Comparison of ENCODE assay signal across 14 mouse cellular contexts in the genomic region with DNA sequence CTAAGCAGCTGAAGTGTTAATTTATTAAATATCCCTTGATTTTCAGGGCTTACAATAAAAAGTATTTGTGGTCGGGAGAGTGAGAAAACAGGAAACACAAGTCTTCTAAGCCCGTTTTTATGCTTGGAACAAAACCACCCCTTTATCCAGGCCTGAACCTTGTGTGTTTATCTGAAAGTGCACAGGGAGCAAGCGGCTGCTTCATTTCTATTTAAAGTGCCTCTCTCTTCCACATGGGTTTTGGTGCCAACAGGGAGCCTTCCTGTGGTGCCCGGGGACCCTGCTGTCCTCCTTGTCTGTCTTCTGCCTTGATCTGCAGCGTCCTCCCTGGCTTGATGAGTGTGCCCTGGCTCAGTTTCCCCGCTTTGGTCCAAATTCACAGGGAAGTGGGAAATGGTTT. TPM values are rescaled to one million over a fixed set of nuclear protein-coding genes. Genes with fewer than 3 reads are reported as not detected.
DNase-seq lines count a peak whose midpoint lies in the region; ATAC-seq lines count a peak whose summit lies in the region.
"Had no signal": no experiment of that assay in that cellular context is flagged by ENCODE, and none has a peak within 500 bp of the region (broad histone marks: within the 10 kb centered on the region; RNA-seq: fewer than 3 reads in every experiment).

No protein-coding gene starts in this region.

- DNase-seq in kidney, adult 11 months, result no peak
- peak; percentile 1 for DNase-seq in heart, adult 8-10 months (ENCODE audit: low spot score)
- DNase-seq in left cerebral cortex, adult 9 months (ENCODE audit: low spot score in 2 of 2), result no peak
- DNase-seq in embryo, embryonic 11 days, result no peak
- no peak for DNase-seq in right cerebral cortex, adult 18-20 months
- DNase-seq: cerebellum, adult 9-10 months; gastrocnemius, postnatal 25 days; thymus, postnatal 25 days had no signal

- H3K9me3 ChIP-seq in kidney, embryonic 15.5 days (replicated peaks), result no peaks in the 10 kb centered on the region
- H3K9me3 ChIP-seq in embryonic facial prominence, embryonic 12.5 days, result no peaks in the 10 kb centered on the region
- no peaks in the 10 kb centered on the region for H3K9me3 ChIP-seq in intestine, embryonic 16.5 days (ENCODE audit: control insufficient read depth, low read length)
- H3K9me3 ChIP-seq: forebrain, embryonic 12.5 days; midbrain, embryonic 10.5 days had no signal

- H3K27ac ChIP-seq in kidney, embryonic 15.5 days, result peak overlapping the region; percentile 84
- H3K27ac ChIP-seq in embryonic facial prominence, embryonic 12.5 days, result peak overlapping the region; percentile 46; the same call in 1 of the 2 replicates
- peak overlapping the region; percentile 61 for H3K27ac ChIP-seq in intestine, embryonic 16.5 days (ENCODE audit: low read length)
- H3K27ac ChIP-seq: forebrain, embryonic 12.5 days; midbrain, embryonic 10.5 days had no signal

- H3K4me3 ChIP-seq in kidney, embryonic 15.5 days (replicated peaks), result no peak overlapping the region
- H3K4me3 ChIP-seq in embryonic facial prominence, embryonic 12.5 days, result no peak overlapping the region
- no peak overlapping the region for H3K4me3 ChIP-seq in intestine, embryonic 16.5 days (ENCODE audit: low read length)
- H3K4me3 ChIP-seq: forebrain, embryonic 12.5 days; midbrain, embryonic 10.5 days had no signal

- H3K4me1 ChIP-seq in kidney, embryonic 15.5 days, result peaks cover 19% of the 10 kb centered on the region
- H3K4me1 ChIP-seq in embryonic facial prominence, embryonic 12.5 days, result peaks cover 26% of the 10 kb centered on the region
- H3K4me1 ChIP-seq in intestine, embryonic 16.5 days (ENCODE audit: control insufficient read depth, insufficient read depth, low read length), result peaks cover 11% of the 10 kb centered on the region
- H3K4me1 ChIP-seq: forebrain, embryonic 12.5 days; midbrain, embryonic 10.5 days had no signal

- no peak for ATAC-seq in kidney, embryonic 15.5 days (replicated peaks; ENCODE audit: low FRiP score)
- no peak for ATAC-seq in embryonic facial prominence, embryonic 12.5 days (ENCODE audit: insufficient number of reproducible peaks, insufficient read depth, low FRiP score, low TSS enrichment)
- ATAC-seq in intestine, embryonic 16.5 days, result no peak

- H3K36me3 ChIP-seq in kidney, embryonic 15.5 days, result no peaks in the 10 kb centered on the region
- H3K36me3 ChIP-seq in embryonic facial prominence, embryonic 12.5 days, result no peaks in the 10 kb centered on the region
- H3K36me3 ChIP-seq in intestine, embryonic 16.5 days (ENCODE audit: control insufficient read depth, insufficient read depth, low read length), result no peaks in the 10 kb centered on the region
- H3K36me3 ChIP-seq: forebrain, embryonic 12.5 days; midbrain, embryonic 10.5 days had no signal

- H3K4me2 ChIP-seq in kidney, embryonic 15.5 days, result no peak overlapping the region
- no peak overlapping the region for H3K4me2 ChIP-seq in embryonic facial prominence, embryonic 12.5 days (replicated peaks)
- no peak overlapping the region for H3K4me2 ChIP-seq in intestine, embryonic 16.5 days (ENCODE audit: low read depth, low read length)
- H3K4me2 ChIP-seq: forebrain, embryonic 12.5 days had no signal

- no peaks in the 10 kb centered on the region for H3K27me3 ChIP-seq in kidney, embryonic 15.5 days
- no peaks in the 10 kb centered on the region for H3K27me3 ChIP-seq in embryonic facial prominence, embryonic 12.5 days
- no peaks in the 10 kb centered on the region for H3K27me3 ChIP-seq in intestine, embryonic 16.5 days (replicated peaks; ENCODE audit: control insufficient read depth, insufficient read depth, low read length)
- H3K27me3 ChIP-seq: CH12.LX; forebrain, embryonic 12.5 days had no signal

- no peak overlapping the region for H3K9ac ChIP-seq in kidney, embryonic 15.5 days
- H3K9ac ChIP-seq in embryonic facial prominence, embryonic 12.5 days, result no peak overlapping the region
- peak overlapping the region; percentile 31; the same call in 1 of the 2 replicates for H3K9ac ChIP-seq in intestine, embryonic 16.5 days (ENCODE audit: low read depth, low read length)
- H3K9ac ChIP-seq: forebrain, embryonic 12.5 days had no signal

- WGBS in kidney, embryonic 15.5 days, result 45% methylated on average over 6 of the region's 6 CpGs
- WGBS in embryonic facial prominence, embryonic 12.5 days, result 54% methylated on average over 6 of the region's 6 CpGs
- 52% methylated on average over 6 of the region's 6 CpGs for WGBS in intestine, embryonic 16.5 days

RNA-seq across cellular contexts. Expression of a gene that starts 40.9 kb away (rescaled TPM):
- 35.8 and 38.6 TPM in 2 replicates for polyA plus RNA-seq in kidney, embryonic 15.5 days (2015; fragmentation: Nextera tagmentation; extraction: Ambion mirVana)
- polyA plus RNA-seq in embryonic facial prominence, embryonic 12.5 days (2016; fragmentation: Nextera tagmentation; extraction: Ambion mirVana), result 47.6 and 50.9 TPM in 2 replicates
- 10 to 100 TPM; 17.7 to 25.4 (median 18.5) TPM for total RNA-seq in heart, adult 8-10 months (2022)
- 22.6 and 27.0 TPM in 2 replicates for polyA plus RNA-seq in intestine, embryonic 16.5 days (2015; fragmentation: Nextera tagmentation; extraction: Ambion mirVana)
